Mouse (Mus musculus) adrenal gland, postnatal 10 days (tissue): Measurements from ENCODE around the gene Defb47. TPM values are rescaled to one million over a fixed set of nuclear protein-coding genes. Genes with fewer than 3 reads are reported as not detected.

Experiments
- DNase-seq: peaks from one replicate; pipeline ENCODE4 v3.0.0; 2021; ENCODE audit warnings: mixed read lengths
- long read RNA-seq, 2 experiments: library from polyadenylated mRNA; stranded (forward); transcript quantifications; one replicate each; pipeline ENCODE4 v2.0.0; 2021
- total RNA-seq, 2 experiments: library from RNA; stranded (reverse); gene quantifications; 2 replicates each; pipeline ENCODE4 v1.2.3; 2021

Defb47 gene
- not detected for total RNA-seq
- long read RNA-seq, experiment 1, result 0 reads
- long read RNA-seq, experiment 2, result 0 reads

DNA sequence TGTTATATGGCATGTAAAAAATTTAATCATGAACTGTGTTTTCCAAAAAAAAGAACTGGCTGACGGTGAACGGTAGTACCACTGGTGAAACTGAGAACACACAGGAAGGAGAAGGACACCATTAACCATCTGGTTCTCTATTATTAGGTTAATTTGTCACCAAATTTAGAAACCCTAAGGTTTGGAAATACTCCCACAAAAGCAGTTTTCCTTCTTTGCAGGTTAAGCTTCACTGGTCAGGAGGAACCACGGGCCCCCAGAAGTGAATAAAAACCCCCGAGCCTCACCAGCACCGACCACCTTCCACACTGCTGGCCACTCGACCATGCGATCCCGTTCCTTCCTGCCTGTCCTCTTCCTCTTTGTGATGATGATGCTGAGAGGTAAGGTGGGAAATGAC lies at the start of gene Defb47:
Defb47 (plus strand) TSS at position 301 of the 400 bp plus-strand sequence.
- no peak for DNase-seq

- DNase-seq, result no peak
Observed at GRCm38 (mm10) chr14:62956091-62956490, 41.8 kb upstream of the Defb47 start.

GRCm38 (mm10) chr14:62963632-62964031 lies 34.2 kb upstream of the Defb47 start:
- no peak for DNase-seq

GRCm38 (mm10) chr14:62965342-62965741 lies 32.5 kb upstream of the Defb47 start:
- DNase-seq, result no peak

DNA sequence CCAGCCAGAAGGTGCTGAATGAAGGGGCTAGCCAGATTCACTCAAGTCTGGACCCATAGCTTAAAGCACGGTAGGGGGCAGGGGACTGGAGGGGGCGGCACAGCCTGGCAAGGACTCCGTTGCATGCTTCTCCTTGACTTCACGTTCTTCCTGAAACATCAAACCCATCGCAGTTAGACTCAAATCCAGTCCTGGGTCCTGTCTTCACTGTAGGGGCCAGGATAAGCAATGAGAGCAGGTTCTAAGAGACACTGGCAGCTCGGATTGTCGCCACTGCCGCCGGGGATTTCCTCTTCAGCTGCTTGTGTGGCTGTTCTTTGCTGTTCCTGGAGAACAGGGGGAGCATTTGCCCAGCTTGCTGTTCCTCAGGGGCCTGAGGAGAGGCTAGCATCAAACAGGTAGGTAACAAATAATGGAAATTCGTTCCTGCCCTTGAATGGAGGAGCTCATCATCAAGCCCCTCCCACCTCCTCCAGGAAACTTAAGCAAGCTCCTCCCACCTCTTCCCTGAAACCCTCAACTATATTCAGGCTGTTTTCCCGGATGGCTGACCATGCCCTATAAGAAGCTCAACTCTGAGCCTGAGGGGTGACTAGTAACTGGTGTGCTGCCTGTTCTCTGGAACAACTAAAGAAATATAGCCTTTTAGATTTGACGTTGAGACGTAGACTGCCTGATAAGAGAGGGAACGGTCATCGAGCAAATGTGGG lies 31.9 kb upstream of the Defb47 start:
- peak; percentile 20 for DNase-seq

- peak; percentile 87 for DNase-seq
Observed at GRCm38 (mm10) chr14:62975046-62975445, 22.8 kb upstream of the Defb47 start.

DNA sequence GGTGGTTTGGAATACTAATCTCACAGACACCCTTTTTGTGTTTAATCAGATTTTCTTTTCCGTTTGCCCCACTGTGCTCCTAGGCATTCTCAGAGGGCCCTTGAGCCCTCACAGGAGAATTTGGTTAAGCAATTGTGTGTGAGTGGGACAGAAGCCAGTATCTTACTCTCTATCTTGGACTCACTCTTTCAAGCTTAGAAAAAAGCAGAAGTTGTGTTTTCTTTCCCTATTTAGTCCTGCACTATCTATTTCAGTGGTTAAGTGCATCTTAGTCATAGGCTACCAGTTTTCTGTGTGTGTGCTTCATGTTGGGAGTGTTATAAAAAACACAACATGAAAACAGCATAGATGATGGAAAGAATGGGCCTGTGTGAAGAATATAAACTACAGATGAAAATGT lies 18.1 kb upstream of the Defb47 start:
- DNase-seq, result no peak

GRCm38 (mm10) chr14:62984410-62984809 lies 13.5 kb upstream of the Defb47 start, which contains the start of gene Defb48:
Defb48 (minus strand) TSS chr14:62984510.
- DNase-seq, result no peak

DNA sequence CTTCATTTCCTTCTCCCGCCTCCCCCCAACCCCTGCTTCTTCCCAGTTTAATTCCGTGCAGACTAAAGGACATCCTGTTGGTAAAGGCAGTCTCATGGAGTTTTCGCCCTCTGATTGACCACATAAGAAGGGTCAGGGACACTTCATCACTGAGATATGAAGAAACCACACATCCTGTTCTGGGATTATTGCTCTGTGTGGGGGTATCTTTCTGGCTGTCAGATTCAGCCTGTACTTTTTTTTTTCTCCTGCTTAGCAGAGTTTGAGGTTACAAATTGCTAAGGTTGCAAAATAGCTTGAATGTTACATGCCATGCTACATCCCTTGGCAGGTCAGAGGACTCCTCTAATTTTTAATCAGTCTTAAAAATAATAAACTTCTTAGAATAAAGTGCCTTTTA lies 6.6 kb upstream of the Defb47 start:
- no peak for DNase-seq

DNA sequence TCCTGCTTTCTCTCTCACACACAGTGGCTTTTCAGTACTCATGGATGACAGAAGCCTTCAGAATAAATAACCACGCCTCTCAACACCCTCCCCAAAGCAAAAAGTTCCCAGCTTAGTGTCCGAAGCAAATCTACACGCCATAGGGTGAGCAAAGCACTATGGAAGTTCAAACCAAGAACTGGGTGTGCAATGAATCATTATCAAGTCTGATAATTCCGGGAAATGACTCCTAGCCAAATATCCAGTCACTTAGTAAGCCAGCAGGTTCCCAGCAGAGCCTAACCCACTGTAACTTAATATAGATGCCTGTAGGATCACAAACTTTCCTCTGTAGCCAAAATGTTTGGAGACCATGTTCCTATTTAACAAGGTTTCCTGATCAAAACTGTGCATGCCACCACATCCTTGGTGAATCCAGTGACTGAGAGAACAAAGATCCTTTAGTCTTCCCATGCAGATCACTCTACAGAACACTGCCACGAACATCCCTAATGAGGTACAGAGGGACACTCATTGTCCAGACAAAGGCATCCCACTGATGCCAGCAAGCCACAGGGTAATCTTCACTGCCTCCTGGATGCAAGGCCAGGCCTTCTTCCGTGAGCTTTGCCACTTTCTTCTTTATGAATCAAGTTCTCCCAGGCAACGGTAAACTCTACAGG lies 5.9 kb upstream of the Defb47 start:
- no peak for DNase-seq

DNA sequence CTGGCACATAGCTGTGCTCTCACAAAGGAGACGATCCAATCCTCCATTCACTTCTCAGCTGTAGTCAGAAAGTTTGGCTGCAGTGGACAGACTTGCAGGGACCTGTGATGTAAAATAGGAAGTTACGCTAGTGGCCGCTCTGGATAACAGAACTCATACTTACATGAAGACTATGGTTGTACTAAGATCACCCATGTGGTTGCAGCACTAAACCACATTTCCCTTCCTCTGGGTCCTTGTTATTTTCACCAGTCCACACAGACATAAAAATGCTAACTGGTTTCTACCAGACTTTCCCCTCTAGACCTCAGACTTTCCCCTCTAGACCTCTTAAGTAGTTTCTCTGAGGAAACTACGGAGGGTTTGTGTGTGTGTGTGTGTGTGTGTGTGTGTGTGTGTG lies 1.1 kb downstream of the Defb47 start:
- DNase-seq, result no peak

DNA sequence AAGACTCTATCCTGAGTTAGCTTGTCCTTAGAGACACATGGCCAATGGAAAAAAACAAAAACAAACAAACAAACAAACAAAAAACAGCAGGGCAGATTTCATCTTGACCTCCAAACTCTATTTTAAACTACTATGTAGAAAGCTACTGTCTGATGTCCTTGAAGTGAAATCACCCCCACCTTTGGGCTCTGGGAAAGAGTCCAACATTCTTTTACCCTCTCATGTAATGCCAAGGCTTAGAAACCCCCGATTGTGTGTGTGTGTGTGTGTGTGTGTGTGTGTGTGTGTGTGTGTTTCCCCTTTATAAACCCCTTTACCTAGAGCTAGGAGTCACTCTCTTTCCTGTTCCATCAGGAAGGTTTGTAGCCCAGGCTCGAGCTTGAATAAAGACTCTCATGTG lies 4.7 kb downstream of the Defb47 start:
- DNase-seq, result peak; percentile 42

GRCm38 (mm10) chr14:63011471-63011870 lies 13.6 kb downstream of the Defb47 start, which contains the start of gene Defb43:
Defb43 (plus strand) TSS chr14:63011771.
- DNase-seq, result no peak

DNA sequence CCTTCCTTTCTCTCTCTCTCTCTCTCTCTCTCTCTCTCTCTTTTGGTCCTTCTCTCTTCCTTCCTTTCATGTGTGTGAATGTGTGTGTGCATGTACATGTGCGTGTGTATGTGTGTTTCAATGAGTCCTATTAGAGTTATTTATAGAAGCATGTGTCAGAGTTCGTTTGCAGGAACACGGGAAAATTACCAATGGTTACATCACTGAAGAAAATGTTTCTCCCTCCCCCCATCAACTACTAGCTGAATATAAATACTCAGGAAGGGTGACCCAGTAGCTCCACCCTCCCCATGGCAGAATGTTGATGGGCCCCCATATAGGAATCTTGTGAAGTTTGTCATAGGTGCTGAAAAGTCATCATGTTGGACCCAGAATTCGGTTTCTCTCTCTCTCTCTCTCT lies 15.2 kb downstream of the Defb47 start:
- no peak for DNase-seq

GRCm38 (mm10) chr14:63014667-63015066 lies 16.8 kb downstream of the Defb47 start:
- DNase-seq, result no peak

DNA sequence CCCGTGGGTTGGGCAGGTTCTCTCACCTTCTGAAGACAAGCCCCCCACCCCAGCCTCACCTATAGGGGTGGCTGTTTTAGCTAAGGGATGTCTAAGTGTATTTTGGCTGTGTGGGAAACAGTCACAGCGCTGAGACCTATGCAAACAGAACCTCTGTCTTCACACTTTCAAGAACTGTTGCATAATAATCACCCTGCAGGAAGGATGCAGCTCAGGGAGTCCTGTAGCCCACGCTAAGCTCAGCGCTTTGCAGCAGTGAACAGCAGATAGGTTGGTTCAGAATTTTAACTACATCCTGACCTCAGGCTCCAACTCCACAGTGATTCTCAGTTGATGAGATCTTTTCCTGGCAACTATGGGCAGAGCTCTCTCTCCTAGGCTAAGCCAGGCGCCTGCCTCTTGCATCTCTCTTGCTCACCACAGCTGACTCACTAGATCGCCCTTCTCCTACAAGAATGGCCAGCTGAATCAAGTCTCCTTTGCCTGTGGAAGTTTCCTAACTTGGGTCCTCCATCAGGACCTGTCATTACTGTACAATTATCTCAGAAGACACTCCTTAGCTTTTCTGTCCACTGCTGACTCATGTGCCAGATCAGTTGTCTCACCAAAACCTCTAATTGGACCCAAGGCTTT lies 22.8 kb downstream of the Defb47 start:
- peak; percentile 5 for DNase-seq

DNA sequence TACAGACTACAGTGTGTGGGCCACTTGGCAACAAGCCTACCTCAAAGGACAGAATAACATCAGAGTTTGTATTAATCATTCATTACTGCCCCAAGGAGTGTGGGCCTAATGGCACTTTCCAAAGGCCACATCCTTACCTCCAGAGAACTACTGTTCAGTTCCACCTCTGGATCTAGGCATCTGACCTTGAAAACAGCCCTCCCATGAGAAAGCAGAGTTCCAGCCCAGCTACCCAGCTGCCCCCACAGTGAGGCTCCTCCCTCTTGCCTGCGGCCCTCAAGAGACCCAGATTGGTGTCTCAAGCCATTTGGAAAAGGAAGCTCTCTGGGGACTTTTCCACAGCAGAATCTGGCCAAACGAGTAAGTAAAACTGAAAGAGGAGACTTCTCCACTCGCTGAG lies 48.8 kb downstream of the Defb47 start, which contains the start of gene Defb42:
Defb42 (plus strand) TSS at position 301 of the 400 bp plus-strand sequence.
- DNase-seq, result peak; percentile 40

DNA sequence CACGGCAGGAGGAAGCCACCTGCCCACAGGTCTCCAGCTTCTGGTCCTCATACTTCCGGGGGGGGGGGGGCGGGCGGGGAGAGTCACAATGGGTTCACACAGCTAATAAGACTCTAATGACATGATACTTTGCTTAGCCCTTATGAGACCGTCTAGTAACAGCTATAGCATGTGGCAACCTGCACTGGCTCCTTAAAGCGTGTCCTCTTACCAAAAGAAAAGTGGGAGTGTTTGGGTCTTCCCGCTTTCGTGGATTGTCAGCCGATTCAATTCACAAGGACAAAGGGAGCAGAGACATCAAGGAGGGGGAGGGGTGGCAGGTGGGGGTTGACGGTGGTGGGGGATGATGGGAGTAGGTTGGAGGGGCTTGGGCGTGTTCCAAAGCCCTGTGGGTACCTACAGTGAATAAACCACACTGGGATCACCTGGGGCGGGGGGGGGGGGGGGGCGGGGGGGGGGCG lies 52.1 kb downstream of the Defb47 start, which contains the start of gene Defb30:
Defb30 (minus strand) TSS at position 51 of the 461 bp plus-strand sequence.
- no peak for DNase-seq
